25 mouse cellular contexts compared by ENCODE assay signal in the genomic region with DNA sequence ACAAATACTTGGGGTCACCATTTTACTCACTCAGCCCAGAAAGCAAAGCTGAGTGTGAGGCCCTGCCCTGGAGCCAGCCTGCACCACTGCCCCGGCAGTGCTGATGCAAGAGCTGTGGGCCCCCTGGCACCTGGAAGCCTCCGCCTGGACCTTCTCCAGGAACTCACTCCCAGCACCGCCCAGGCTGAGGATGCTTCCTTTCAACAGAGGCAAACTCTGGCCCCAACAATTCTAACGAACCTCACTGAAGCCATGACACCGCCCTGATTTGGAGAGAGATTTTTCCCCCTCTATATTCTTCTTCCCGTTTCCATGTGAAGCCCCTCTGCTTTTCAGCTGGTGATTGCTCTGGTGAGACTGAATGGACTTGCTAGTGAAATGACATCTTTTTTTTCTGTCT.
DNase-seq lines count a peak whose midpoint lies in the region; ATAC-seq and TF ChIP-seq lines count a peak whose summit lies in the region.
"Had no signal": no experiment of that assay in that cellular context is flagged by ENCODE, and none has a peak within 500 bp of the region (broad histone marks: within the 10 kb centered on the region; RNA-seq: fewer than 3 reads in every experiment).

No protein-coding gene starts in this region.

- 0 out of 2 replicates have a peak, but pooled peaks cover 2% of the 10 kb centered on the region for H3K36me3 ChIP-seq in forebrain, postnatal 0 days (ENCODE audit: insufficient read depth)
- no peaks in the 10 kb centered on the region for H3K36me3 ChIP-seq in forebrain, embryonic 11.5 days (ENCODE audit: control insufficient read depth, insufficient read depth, low read length)
- H3K36me3 ChIP-seq: limb, embryonic 13.5 days; liver, embryonic 12.5 days; midbrain, embryonic 12.5 days had no signal

- peak overlapping the region; percentile 36; the same call in 1 of the 2 replicates for H3K27ac ChIP-seq in forebrain, postnatal 0 days (ENCODE audit: low read depth, low read length)
- no peak overlapping the region for H3K27ac ChIP-seq in forebrain, embryonic 11.5 days (ENCODE audit: low read depth, low read length)
- H3K27ac ChIP-seq: heart, embryonic 13.5 days; hindbrain, postnatal 0 days; layer of hippocampus, adult 2 months; limb, embryonic 13.5 days; liver, embryonic 12.5 days; midbrain, embryonic 12.5 days had no signal

- no peaks in the 10 kb centered on the region for H3K27me3 ChIP-seq in forebrain, postnatal 0 days (ENCODE audit: insufficient read depth, low read length)
- no peaks in the 10 kb centered on the region for H3K27me3 ChIP-seq in forebrain, embryonic 11.5 days (ENCODE audit: control insufficient read depth, insufficient read depth, low read length)
- H3K27me3 ChIP-seq: heart, embryonic 13.5 days; limb, embryonic 13.5 days; liver, embryonic 12.5 days; midbrain, embryonic 12.5 days had no signal

- H3K4me2 ChIP-seq in forebrain, postnatal 0 days (ENCODE audit: low read depth): no peak overlapping the region
- no peak overlapping the region for H3K4me2 ChIP-seq in forebrain, embryonic 11.5 days (ENCODE audit: low read depth, low read length, severe bottlenecking)
- H3K4me2 ChIP-seq: heart, embryonic 13.5 days; limb, embryonic 13.5 days; liver, embryonic 12.5 days; midbrain, embryonic 12.5 days had no signal

- no peak for TF ChIP-seq CTCF in forebrain, postnatal 0 days (IDR thresholded peaks at IDR 0.05; ENCODE audit: low read depth)

- no peaks in the 10 kb centered on the region for H3K9me3 ChIP-seq in forebrain, postnatal 0 days (ENCODE audit: low read length)
- no peaks in the 10 kb centered on the region for H3K9me3 ChIP-seq in forebrain, embryonic 11.5 days (ENCODE audit: control insufficient read depth, low read length)
- H3K9me3 ChIP-seq: heart, embryonic 13.5 days; limb, embryonic 13.5 days; liver, embryonic 12.5 days; midbrain, embryonic 12.5 days had no signal

- 44% methylated on average over 6 of the region's 6 CpGs for WGBS in forebrain, postnatal 0 days
- 76% methylated on average over 6 of the region's 6 CpGs for WGBS in forebrain, embryonic 11.5 days

- peak; percentile 52 for DNase-seq in adrenal gland, adult 2 months
- DNase-seq in adrenal gland, adult 8-10 months: no peak
- no peak for DNase-seq in forebrain, postnatal 0 days
- DNase-seq in forebrain, embryonic 11.5 days (ENCODE audit: low spot score): no peak
- DNase-seq in left cerebral cortex, postnatal 4 days: peak; percentile 17
- no peak for DNase-seq in left cerebral cortex, adult 8-10 months (ENCODE audit: low spot score in 2 of 2)
- DNase-seq in thymus, postnatal 36 days: no peak
- DNase-seq in layer of hippocampus, adult 8-10 months (ENCODE audit: low spot score in 2 of 2): no peak
- DNase-seq: cerebellum, postnatal 14 days; heart, adult 11 months; kidney, postnatal 25 days; layer of hippocampus, postnatal 36 days; lung, adult 18-20 months; lung, postnatal 10 days; retina, postnatal 1 day; right cerebral cortex, postnatal 25 days; spleen, adult 18-20 months had no signal

- no peak for ATAC-seq in forebrain, postnatal 0 days
- no peak for ATAC-seq in forebrain, embryonic 11.5 days (replicated peaks; ENCODE audit: low FRiP score)
- ATAC-seq: CD4-positive, CD25-positive, alpha-beta regulatory T cell, adult 4 months; hindbrain, postnatal 0 days; intestine, embryonic 16.5 days; liver, embryonic 12.5 days had no signal

- no peak overlapping the region for H3K9ac ChIP-seq in forebrain, postnatal 0 days
- no peak overlapping the region for H3K9ac ChIP-seq in forebrain, embryonic 11.5 days (ENCODE audit: low read length)
- H3K9ac ChIP-seq: heart, embryonic 13.5 days; limb, embryonic 13.5 days; liver, embryonic 12.5 days; midbrain, embryonic 12.5 days had no signal

- H3K4me1 ChIP-seq in forebrain, postnatal 0 days (ENCODE audit: insufficient read depth): no peaks in the 10 kb centered on the region
- no peaks in the 10 kb centered on the region for H3K4me1 ChIP-seq in forebrain, embryonic 11.5 days (replicated peaks; ENCODE audit: control insufficient read depth, insufficient read depth, low read length)
- H3K4me1 ChIP-seq: liver, embryonic 12.5 days; midbrain, embryonic 12.5 days had no signal

- intact Hi-C loops in left cerebral cortex, postnatal 4 days (cut with DNase I): no loop called here

- H3K4me3 ChIP-seq in forebrain, postnatal 0 days (ENCODE audit: low read depth, low read length): no peak overlapping the region
- no peak overlapping the region for H3K4me3 ChIP-seq in forebrain, embryonic 11.5 days (ENCODE audit: low read depth, low read length)
- H3K4me3 ChIP-seq: heart, embryonic 13.5 days; layer of hippocampus, adult 2 months; limb, embryonic 13.5 days; liver, embryonic 12.5 days; midbrain, embryonic 12.5 days had no signal

Comparison
In these comparisons a context has a peak if more than half of its experiments do, and no peak if none do; other contexts are left out.
1. DNase-seq: peak in adrenal gland, adult 2 months (single experiment) and left cerebral cortex, postnatal 4 days (single experiment); none in adrenal gland, adult 8-10 months (single experiment), forebrain, postnatal 0 days (single experiment), forebrain, embryonic 11.5 days (single experiment), left cerebral cortex, adult 8-10 months (0 of 2), thymus, postnatal 36 days (0 of 2) and layer of hippocampus, adult 8-10 months (0 of 2).